Mouse (Mus musculus): Measurements from ENCODE around the gene Scgb2b18. TPM values are rescaled to one million over a fixed set of nuclear protein-coding genes. Genes with fewer than 3 reads are reported as not detected.
"Not testable (repeated sequence)": the region's sequence is repeated elsewhere in the genome, so short reads cannot be mapped to it uniquely, and the experiment has no call there.

Scgb2b18 gene
- total RNA-seq (2021): not detected

GRCm38 (mm10) chr7:33173764-33174163 is at the start of gene Scgb2b18:
TSS of gene Scgb2b18 (minus strand) at chr7:33173864.
- intact Hi-C loops (cut with DNase I); DNase-seq: not testable (repeated sequence)

GRCm38 (mm10) chr7:33185268-33185667 is 11.6 kb upstream of the Scgb2b18 start, which contains the start of gene Scgb1b18:
TSS of gene Scgb1b18 (plus strand) at chr7:33185568.
- DNase-seq; intact Hi-C loops (cut with DNase I): not testable (repeated sequence)

Other genes starting within 250 kb of the Scgb2b18 start
- not detected for gene Scgb2b17, start 117.3 kb downstream of the Scgb2b18 start, total RNA-seq (2021)
- gene Scgb1b17, start 110.4 kb downstream of the Scgb2b18 start, total RNA-seq (2021): not detected
- gene Scgb1b18, start 11.7 kb upstream of the Scgb2b18 start, total RNA-seq (2021): not detected
- gene Scgb2b19, start 106.5 kb upstream of the Scgb2b18 start, total RNA-seq (2021): not detected
- gene Scgb1b19, start 113.4 kb upstream of the Scgb2b18 start, total RNA-seq (2021): not detected
- not detected for gene Scgb2b20, start 192.5 kb upstream of the Scgb2b18 start, total RNA-seq (2021)
- not detected for gene Scgb1b20, start 199.4 kb upstream of the Scgb2b18 start, total RNA-seq (2021)

All from heart, postnatal 36 days (tissue).